Mouse (Mus musculus) embryonic fibroblast, embryonic 13.5 days (primary cell): ENCODE measurements around the gene Fam171a1.

Experiments used
- CTCF ChIP-seq: IDR thresholded peaks from 2 replicates; pipeline ENCODE4 v1.5.1; 2011; ENCODE audit warnings: mild to moderate bottlenecking, control low read depth, low read length, moderate library complexity, borderline replicate concordance; ENCODE audit not compliant: insufficient read depth
- POLR2A ChIP-seq: IDR thresholded peaks from 2 replicates; pipeline ENCODE4 v1.6.1; 2011; ENCODE audit warnings: low read depth, mild to moderate bottlenecking, control low read depth, low read length, moderate library complexity

DNA sequence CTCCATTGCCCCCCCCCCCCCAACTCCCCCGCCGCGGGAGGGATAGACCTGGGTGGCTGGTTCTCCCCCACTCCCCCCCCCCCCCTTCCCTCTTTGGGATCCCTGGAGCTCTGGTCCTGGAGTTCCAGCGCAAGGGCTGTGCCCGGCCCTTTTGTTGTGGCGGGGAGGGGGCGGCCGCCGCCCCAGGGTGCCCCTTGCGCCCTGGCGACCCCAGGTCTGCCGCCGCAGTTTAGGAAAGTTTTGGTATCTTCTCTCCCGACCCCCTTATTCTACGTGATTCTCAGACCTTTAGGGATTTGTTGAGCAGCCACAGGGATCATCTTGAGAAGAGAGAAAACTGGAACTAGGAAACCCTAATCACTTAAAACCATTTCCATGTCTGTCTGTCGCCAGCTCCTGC, 4.9 kb downstream of the Fam171a1 start:
- TF ChIP-seq POLR2A (no peak), CTCF (no peak)
